Mouse (Mus musculus) spleen, embryonic (tissue): ENCODE measurements at regions not wholly inside any gene's neighbourhood (a gene's known extent, or its start where the extent isn't known, plus 50 kb on each side); places are given as distances from the start of the nearest gene placed in this dataset.

ENCODE experiments used
- CTCF ChIA-PET: fragments of 350-600 bp; sonication (Branson Sonifier 250); formaldehyde crosslinking; loops from one replicate; lab custom pipeline; 2022; lab: Charles Lee

- CTCF ChIA-PET, result no interaction called here
Observed at GRCm38 (mm10) chr1:91611281-91611680, 70.9 kb downstream of the Asb1 start.

- CTCF ChIA-PET, result no interaction called here
Observed at GRCm38 (mm10) chr1:91611694-91612093, 71.3 kb downstream of the Asb1 start.

GRCm38 (mm10) chr1:91612912-91613311 lies 72.6 kb downstream of the Asb1 start:
- CTCF ChIA-PET, result no interaction called here

- CTCF ChIA-PET, result no interaction called here
Observed at GRCm38 (mm10) chr1:91615396-91615795, 75.1 kb downstream of the Asb1 start.

- CTCF ChIA-PET, result no interaction called here
Observed at GRCm38 (mm10) chr1:91618527-91619135, 78.3 kb downstream of the Asb1 start.

- CTCF ChIA-PET, result no interaction called here
Observed at GRCm38 (mm10) chr1:91621141-91621540, 80.8 kb downstream of the Asb1 start.

GRCm38 (mm10) chr1:91622874-91623273 lies 82.5 kb downstream of the Asb1 start:
- CTCF ChIA-PET, result no interaction called here

GRCm38 (mm10) chr1:91624028-91624427 lies 83.7 kb downstream of the Asb1 start:
- CTCF ChIA-PET, result no interaction called here

- CTCF ChIA-PET, result no interaction called here
Observed at GRCm38 (mm10) chr1:91624531-91625300, 84.4 kb downstream of the Asb1 start.

GRCm38 (mm10) chr1:91626090-91626489 lies 85.7 kb downstream of the Asb1 start:
- CTCF ChIA-PET, result no interaction called here

- CTCF ChIA-PET, result no interaction called here
Observed at GRCm38 (mm10) chr1:91630206-91630605, 89.9 kb downstream of the Asb1 start.

GRCm38 (mm10) chr1:91630871-91631410 lies 90.6 kb downstream of the Asb1 start:
- CTCF ChIA-PET, result interaction anchor here (0.6 kb wide), 1 partner anchor 309 kb away, joined by 3 read pairs; no protein-coding TSS in a partner anchor

- CTCF ChIA-PET, result no interaction called here
Observed at GRCm38 (mm10) chr1:91632906-91633493, 92.7 kb downstream of the Asb1 start.

GRCm38 (mm10) chr1:91636571-91636970 lies 96.2 kb downstream of the Asb1 start:
- CTCF ChIA-PET, result no interaction called here

GRCm38 (mm10) chr1:91640551-91640950 lies 100.2 kb downstream of the Asb1 start:
- CTCF ChIA-PET, result no interaction called here

GRCm38 (mm10) chr1:91658991-91659441 lies 118.7 kb downstream of the Asb1 start:
- CTCF ChIA-PET, result no interaction called here

- CTCF ChIA-PET, result no interaction called here
Observed at GRCm38 (mm10) chr1:91659486-91659885, 119.1 kb downstream of the Asb1 start.

GRCm38 (mm10) chr1:91663289-91663688 lies 122.9 kb downstream of the Asb1 start:
- CTCF ChIA-PET, result no interaction called here

- CTCF ChIA-PET, result no interaction called here
Observed at GRCm38 (mm10) chr1:91664622-91665021, 124.3 kb downstream of the Asb1 start.

GRCm38 (mm10) chr1:91668530-91668929 lies 128.2 kb downstream of the Asb1 start:
- CTCF ChIA-PET, result no interaction called here

GRCm38 (mm10) chr1:91670980-91671379 lies 130.3 kb upstream of the Twist2 start:
- CTCF ChIA-PET, result no interaction called here

GRCm38 (mm10) chr1:91674082-91674655 lies 127.1 kb upstream of the Twist2 start:
- CTCF ChIA-PET, result no interaction called here
